Comparison of ENCODE assay signal across 12 mouse cellular contexts in genomic region chr5:12970987-12971386, GRCm38 (mm10).
"Had no signal": no experiment of that assay in that cellular context is flagged by ENCODE, and none has a peak within 500 bp of the region (broad histone marks: within the 10 kb centered on the region; RNA-seq: fewer than 3 reads in every experiment).

No protein-coding gene starts in this region.

- DNase-seq: kidney, postnatal 14 days; lung, embryonic 14.5 days; lung, postnatal 10 days; lung, postnatal 4 days; right cerebral cortex, postnatal 14 days; thymus, postnatal 14 days had no signal

- H3K4me2 ChIP-seq: limb, embryonic 15.5 days; liver, embryonic 12.5 days; lung, embryonic 14.5 days; midbrain, embryonic 11.5 days; midbrain, embryonic 15.5 days; neural tube, embryonic 12.5 days had no signal

- H3K9me3 ChIP-seq: limb, embryonic 15.5 days; liver, embryonic 12.5 days; midbrain, embryonic 15.5 days; neural tube, embryonic 12.5 days had no signal

- H3K9ac ChIP-seq: limb, embryonic 15.5 days; liver, embryonic 12.5 days; lung, embryonic 14.5 days; midbrain, embryonic 15.5 days; neural tube, embryonic 12.5 days had no signal

- H3K27ac ChIP-seq: limb, embryonic 15.5 days; liver, embryonic 12.5 days; midbrain, embryonic 15.5 days; neural tube, embryonic 12.5 days; stomach, postnatal 0 days had no signal

- H3K4me3 ChIP-seq: limb, embryonic 15.5 days; liver, embryonic 12.5 days; midbrain, embryonic 15.5 days; neural tube, embryonic 12.5 days had no signal

- H3K4me1 ChIP-seq: limb, embryonic 15.5 days; liver, embryonic 12.5 days; midbrain, embryonic 15.5 days; neural tube, embryonic 12.5 days had no signal

- H3K36me3 ChIP-seq: limb, embryonic 15.5 days; liver, embryonic 12.5 days; midbrain, embryonic 15.5 days; neural tube, embryonic 12.5 days had no signal

- H3K27me3 ChIP-seq: limb, embryonic 15.5 days; liver, embryonic 12.5 days; midbrain, embryonic 15.5 days; neural tube, embryonic 12.5 days had no signal

- ATAC-seq: liver, embryonic 12.5 days; midbrain, embryonic 15.5 days had no signal
